Mouse (Mus musculus): ENCODE results near the gene Uqcr11. TPM values are rescaled to one million over a fixed set of nuclear protein-coding genes. Genes with fewer than 3 reads are reported as not detected.

Uqcr11 gene
- total and polyA plus RNA-seq, 2 experiments from 2014 or later = 379 to 638 TPM

GRCm38 (mm10) chr10:80392687-80393086, 13.9 kb downstream of the Uqcr11 start:
- ATAC-seq (ENCODE audit: low FRiP score) = no peak

GRCm38 (mm10) chr10:80390697-80391096, 15.9 kb downstream of the Uqcr11 start:
- Histone ChIP-seq H3K9me3 (ENCODE audit: low read length) (no peaks in the 10 kb centered on the region), H3K27ac (ENCODE audit: low read depth, low read length) (no peak overlapping the region), H3K4me2 (ENCODE audit: low read depth, low read length, poor library complexity, severe bottlenecking) (no peak overlapping the region), H3K9ac (replicated peaks; ENCODE audit: low read length, poor library complexity, severe bottlenecking) (0 out of 2 replicates have a peak overlapping the region, but pooled peaks have one; percentile 5), H3K27me3 (ENCODE audit: insufficient read depth, low read length) (no peaks in the 10 kb centered on the region), H3K4me3 (ENCODE audit: low read depth, low read length) (no peak overlapping the region), H3K36me3 (ENCODE audit: insufficient read depth, low read length) (peaks cover 44% of the 10 kb centered on the region), H3K4me1 (ENCODE audit: insufficient read depth, low read length) (peaks cover 6% of the 10 kb centered on the region)
- 89% methylated on average over 9 of the region's 9 CpGs for WGBS
- no peak for TF ChIP-seq CTCF (IDR thresholded peaks at IDR 0.05)
- ATAC-seq (ENCODE audit: low FRiP score) (no peak), DNase-seq (ENCODE audit: low spot score) (no peak)

More at GRCm38 (mm10) chr10:80392687-80393086, 13.9 kb downstream of the Uqcr11 start:
- Histone ChIP-seq H3K36me3 (ENCODE audit: insufficient read depth, low read length) (peaks cover 44% of the 10 kb centered on the region), H3K9me3 (ENCODE audit: low read length) (no peaks in the 10 kb centered on the region), H3K4me1 (ENCODE audit: insufficient read depth, low read length) (peaks cover 14% of the 10 kb centered on the region), H3K9ac (replicated peaks; ENCODE audit: low read length, poor library complexity, severe bottlenecking) (no peak overlapping the region), H3K27ac (ENCODE audit: low read depth, low read length) (no peak overlapping the region), H3K4me3 (ENCODE audit: low read depth, low read length) (no peak overlapping the region), H3K27me3 (ENCODE audit: insufficient read depth, low read length) (no peaks in the 10 kb centered on the region), H3K4me2 (ENCODE audit: low read depth, low read length, poor library complexity, severe bottlenecking) (no peak overlapping the region)
- no peak for DNase-seq (ENCODE audit: low spot score)
- no peak for TF ChIP-seq CTCF (IDR thresholded peaks at IDR 0.05)
- 95% methylated on average over 5 of the region's 5 CpGs for WGBS

DNA sequence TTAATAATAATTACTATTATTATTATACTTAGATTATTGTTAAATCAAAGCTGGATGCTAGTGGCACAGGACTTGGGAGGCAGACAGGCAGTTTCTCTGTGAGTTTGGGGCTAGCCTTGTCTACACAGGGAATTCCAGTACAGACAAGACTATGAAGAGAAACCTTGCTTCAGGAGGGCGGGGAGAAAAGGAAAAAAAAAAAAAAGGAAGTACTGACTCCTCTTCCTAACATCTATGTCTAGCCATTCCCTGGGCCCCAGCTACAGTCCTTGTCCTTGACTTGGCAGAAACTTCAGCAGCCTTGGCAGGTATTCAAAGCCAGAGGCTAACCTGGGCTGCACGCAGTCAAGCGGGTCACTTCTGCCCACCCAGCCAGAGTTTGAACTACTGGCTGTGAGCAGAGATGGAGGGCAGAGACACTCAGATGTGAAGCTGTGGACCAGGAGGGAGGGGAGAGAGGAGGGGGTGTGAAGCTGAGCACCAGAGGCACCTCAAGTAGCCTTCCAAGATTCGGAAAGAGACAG, 17.4 kb downstream of the Uqcr11 start:
- 69% methylated on average over 4 of the region's 4 CpGs for WGBS
- Histone ChIP-seq H3K27me3 (ENCODE audit: insufficient read depth, low read length) (no peaks in the 10 kb centered on the region), H3K27ac (ENCODE audit: low read depth, low read length) (no peak overlapping the region), H3K4me2 (ENCODE audit: low read depth, low read length, poor library complexity, severe bottlenecking) (no peak overlapping the region), H3K36me3 (ENCODE audit: insufficient read depth, low read length) (peaks cover 31% of the 10 kb centered on the region), H3K4me1 (ENCODE audit: insufficient read depth, low read length) (peaks cover 6% of the 10 kb centered on the region), H3K9me3 (ENCODE audit: low read length) (no peaks in the 10 kb centered on the region), H3K4me3 (ENCODE audit: low read depth, low read length) (no peak overlapping the region), H3K9ac (replicated peaks; ENCODE audit: low read length, poor library complexity, severe bottlenecking) (no peak overlapping the region)
- no peak for TF ChIP-seq CTCF (IDR thresholded peaks at IDR 0.05)
- DNase-seq (ENCODE audit: low spot score) (no peak), ATAC-seq (ENCODE audit: low FRiP score) (no peak)

DNA sequence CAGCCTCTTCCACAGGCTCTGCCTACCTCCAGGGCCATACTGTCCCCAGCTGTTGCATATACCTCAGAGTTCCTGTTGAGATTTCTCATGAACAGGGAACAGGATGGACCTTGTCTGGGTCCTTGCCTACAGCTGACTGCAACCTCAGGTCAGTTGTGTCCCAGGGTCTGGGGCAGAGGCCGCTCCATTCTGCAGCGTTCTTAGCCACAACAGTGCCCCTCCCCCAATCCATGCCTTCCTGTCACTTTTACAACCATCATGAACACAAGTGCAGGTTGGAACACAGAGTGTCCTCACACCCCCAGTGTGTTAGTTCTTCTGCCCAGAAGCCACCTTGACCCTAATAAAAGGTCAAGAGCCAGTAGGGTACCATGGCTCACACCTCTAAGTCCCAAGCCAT, 17.9 kb downstream of the Uqcr11 start:
- DNase-seq (ENCODE audit: low spot score) (no peak), ATAC-seq (ENCODE audit: low FRiP score) (no peak)
- no peak for TF ChIP-seq CTCF (IDR thresholded peaks at IDR 0.05)
- peaks cover 8% of the 10 kb centered on the region for H3K4me1 ChIP-seq (ENCODE audit: insufficient read depth, low read length)
- no peak overlapping the region for H3K27ac ChIP-seq (ENCODE audit: low read depth, low read length)
- H3K4me2 ChIP-seq (ENCODE audit: low read depth, low read length, poor library complexity, severe bottlenecking) = no peak overlapping the region
- no peak overlapping the region for H3K9ac ChIP-seq (replicated peaks; ENCODE audit: low read length, poor library complexity, severe bottlenecking)
- no peaks in the 10 kb centered on the region for H3K27me3 ChIP-seq (ENCODE audit: insufficient read depth, low read length)
- no peaks in the 10 kb centered on the region for H3K9me3 ChIP-seq (ENCODE audit: low read length)
- no peak overlapping the region for H3K4me3 ChIP-seq (ENCODE audit: low read depth, low read length)
- peaks cover 26% of the 10 kb centered on the region for H3K36me3 ChIP-seq (ENCODE audit: insufficient read depth, low read length)
- WGBS = 22% methylated on average over 2 of the region's 2 CpGs

DNA sequence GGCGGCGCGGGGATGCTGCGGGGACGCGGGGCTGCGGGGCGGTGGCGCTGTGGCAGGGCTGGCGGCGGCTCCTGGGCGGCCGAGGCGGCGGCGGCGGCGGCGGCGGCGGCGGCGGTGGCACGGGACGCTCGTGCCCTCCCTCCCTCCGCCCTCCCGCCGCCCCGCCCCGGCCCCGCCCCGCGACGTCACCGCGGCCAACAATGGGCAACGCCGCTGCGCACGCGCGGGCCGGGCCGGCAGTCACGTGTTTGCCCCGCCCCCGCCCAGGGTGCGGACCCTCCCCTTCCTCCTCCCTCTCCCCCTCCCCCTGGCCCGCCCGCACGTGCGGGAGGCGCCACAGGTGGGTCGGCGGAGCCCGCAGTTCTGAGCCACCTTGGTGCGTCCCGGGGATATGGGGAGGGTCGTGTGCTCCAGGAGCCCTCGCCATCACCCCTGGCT, 19.1 kb downstream of the Uqcr11 start, which contains the start of gene Mex3d:
Mex3d (minus strand) TSS at position 138 of the 438 bp plus-strand sequence.
- TF ChIP-seq CTCF (IDR thresholded peaks at IDR 0.05) = no peak
- Histone ChIP-seq H3K27ac (ENCODE audit: low read depth, low read length) (peak within 1 kb of the TSS; percentile 96), H3K36me3 (ENCODE audit: insufficient read depth, low read length) (peaks cover 15% of the 10 kb centered on the region)

DNA sequence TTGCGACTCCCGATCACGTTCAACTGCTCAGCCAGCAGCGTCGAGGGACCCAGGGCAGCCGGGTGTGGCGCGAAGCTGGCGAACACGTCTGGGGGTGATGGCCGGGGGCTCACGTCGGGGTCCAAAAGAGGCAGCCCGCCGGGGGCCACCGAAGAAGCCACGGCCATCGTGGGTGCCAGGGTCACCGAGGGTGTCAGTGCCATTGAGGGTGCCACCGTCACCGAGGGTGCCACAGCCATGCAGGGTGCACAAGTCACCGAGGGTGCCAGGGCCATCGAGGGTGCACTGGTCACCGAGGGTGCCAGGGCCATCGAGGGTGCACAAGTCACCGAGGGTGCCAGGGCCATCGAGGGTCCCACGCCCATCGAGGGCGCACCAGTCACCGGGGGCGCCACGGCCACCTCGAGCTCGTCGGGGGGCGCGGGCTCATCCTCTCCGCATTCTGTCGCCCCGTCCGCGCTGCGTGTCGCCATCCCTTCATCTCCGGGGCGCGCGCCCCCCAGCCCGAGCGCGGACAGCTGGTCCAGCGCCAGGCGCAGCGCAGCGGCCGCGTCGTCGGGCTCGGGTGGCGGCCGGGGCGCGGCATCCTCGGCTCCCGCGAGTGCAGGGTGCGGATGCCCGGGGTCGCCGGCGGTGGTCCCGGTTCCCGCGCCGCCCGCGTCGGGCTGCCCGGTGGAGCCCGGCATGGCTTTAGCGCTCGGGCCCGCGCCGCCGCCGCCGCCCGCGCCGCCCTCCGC, 19.7 kb downstream of the Uqcr11 start:
- Histone ChIP-seq H3K36me3 (ENCODE audit: insufficient read depth, low read length) (peaks cover 15% of the 10 kb centered on the region), H3K9me3 (ENCODE audit: low read length) (no peaks in the 10 kb centered on the region), H3K27me3 (ENCODE audit: insufficient read depth, low read length) (no peaks in the 10 kb centered on the region), H3K4me2 (ENCODE audit: low read depth, low read length, poor library complexity, severe bottlenecking) (peak overlapping the region; percentile 94), H3K9ac (replicated peaks; ENCODE audit: low read length, poor library complexity, severe bottlenecking) (peak overlapping the region; percentile 99), H3K4me1 (ENCODE audit: insufficient read depth, low read length) (peaks cover 16% of the 10 kb centered on the region), H3K4me3 (ENCODE audit: low read depth, low read length) (peak overlapping the region; percentile 59), H3K27ac (ENCODE audit: low read depth, low read length) (peak overlapping the region; percentile 96)
- ATAC-seq (ENCODE audit: low FRiP score) = no peak
- DNase-seq (ENCODE audit: low spot score) = no peak
- under 1% methylated on average over 65 of the region's 94 CpGs for WGBS
- no peak for TF ChIP-seq CTCF (IDR thresholded peaks at IDR 0.05)

More for the DNA sequence above, 19.1 kb downstream of the Uqcr11 start, which contains the start of gene Mex3d:
- H3K4me2 ChIP-seq (ENCODE audit: low read depth, low read length, poor library complexity, severe bottlenecking) = peak within 1 kb of the TSS; percentile 94
- WGBS = 3% methylated on average over 8 of the region's 61 CpGs
- peak; percentile 61 for ATAC-seq (ENCODE audit: low FRiP score)
- peak within 1 kb of the TSS; percentile 99 for H3K9ac ChIP-seq (replicated peaks; ENCODE audit: low read length, poor library complexity, severe bottlenecking)
- H3K4me1 ChIP-seq (ENCODE audit: insufficient read depth, low read length) = peaks cover 16% of the 10 kb centered on the region
- peak within 1 kb of the TSS; percentile 59 for H3K4me3 ChIP-seq (ENCODE audit: low read depth, low read length)
- no peaks in the 10 kb centered on the region for H3K27me3 ChIP-seq (ENCODE audit: insufficient read depth, low read length)
- no peaks in the 10 kb centered on the region for H3K9me3 ChIP-seq (ENCODE audit: low read length)
- DNase-seq (ENCODE audit: low spot score) = peak; percentile 89

Measured in midbrain, postnatal 0 days (tissue).